Mouse (Mus musculus) lung, postnatal 36 days (tissue): ENCODE data around the gene Chst8.

Source experiments
- DNase-seq: peaks from one replicate; pipeline ENCODE4 v3.0.0; 2022; ENCODE audit warnings: mixed read lengths

Chst8 gene

DNA sequence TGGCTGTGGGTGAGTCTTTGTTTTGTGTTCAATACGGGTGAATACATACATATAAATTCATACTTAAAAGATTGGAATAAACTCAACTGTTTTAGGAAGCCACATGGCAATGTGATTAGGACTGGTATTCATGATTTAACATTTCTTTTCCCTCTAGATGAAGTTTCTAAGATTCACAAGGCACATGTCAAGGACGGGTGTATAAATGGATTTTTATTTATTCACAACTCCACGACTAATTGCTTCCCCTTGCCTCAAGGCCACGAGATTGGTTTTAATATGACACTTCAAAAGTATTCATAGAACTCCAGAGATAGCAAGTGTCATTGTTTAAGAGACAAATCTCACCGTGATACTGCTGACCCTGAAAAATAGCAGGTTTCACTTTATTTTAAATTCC is 155.9 kb downstream of the Chst8 start, which contains the start of gene Kctd15:
Kctd15 (minus strand) TSS at position 101 of the 400 bp plus-strand sequence.
- DNase-seq, result no peak

DNA sequence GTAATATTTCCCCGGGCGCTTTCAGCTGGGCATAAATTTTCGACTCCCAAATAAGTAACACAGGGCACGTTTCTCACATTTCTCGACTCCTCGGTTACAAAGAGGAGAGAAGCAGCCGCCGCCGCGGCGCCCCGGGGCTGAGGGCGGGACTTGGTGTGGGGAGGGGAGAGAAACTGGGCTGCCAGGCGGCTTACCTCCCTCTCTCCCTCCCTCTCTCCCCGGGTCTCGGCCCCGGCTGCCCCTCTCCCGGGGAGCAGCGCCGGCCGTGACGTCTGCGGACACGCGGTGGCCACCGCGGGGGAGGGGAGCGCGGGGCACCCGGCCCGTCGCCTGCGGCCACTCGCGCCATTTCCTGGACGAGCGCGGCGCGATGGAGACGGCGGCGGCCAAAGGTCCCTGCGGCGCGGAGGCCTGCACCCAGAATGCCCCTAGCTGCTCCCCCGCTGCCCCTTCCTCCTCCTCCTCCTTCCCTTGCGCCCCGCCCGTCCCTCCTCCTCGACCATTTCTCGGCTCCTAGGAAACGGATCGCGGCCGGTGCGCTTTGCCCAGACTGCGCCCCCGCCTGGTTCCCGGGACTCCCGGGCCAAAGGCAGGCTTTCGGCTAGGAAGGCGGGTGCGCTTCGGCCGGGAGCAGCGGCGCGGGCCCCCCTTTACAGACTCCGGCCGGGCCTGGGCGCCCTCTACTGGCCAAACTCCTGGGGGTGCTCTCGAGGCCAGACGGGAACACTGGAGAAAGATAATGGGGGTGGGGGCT is 157.2 kb downstream of the Chst8 start:
- peak; percentile 91 for DNase-seq

- peak; percentile 14 for DNase-seq
Observed at GRCm38 (mm10) chr7:34654441-34655085, 157.9 kb downstream of the Chst8 start.

- peak; percentile 10 for DNase-seq
Observed at GRCm38 (mm10) chr7:34653731-34654440, 158.6 kb downstream of the Chst8 start.

DNA sequence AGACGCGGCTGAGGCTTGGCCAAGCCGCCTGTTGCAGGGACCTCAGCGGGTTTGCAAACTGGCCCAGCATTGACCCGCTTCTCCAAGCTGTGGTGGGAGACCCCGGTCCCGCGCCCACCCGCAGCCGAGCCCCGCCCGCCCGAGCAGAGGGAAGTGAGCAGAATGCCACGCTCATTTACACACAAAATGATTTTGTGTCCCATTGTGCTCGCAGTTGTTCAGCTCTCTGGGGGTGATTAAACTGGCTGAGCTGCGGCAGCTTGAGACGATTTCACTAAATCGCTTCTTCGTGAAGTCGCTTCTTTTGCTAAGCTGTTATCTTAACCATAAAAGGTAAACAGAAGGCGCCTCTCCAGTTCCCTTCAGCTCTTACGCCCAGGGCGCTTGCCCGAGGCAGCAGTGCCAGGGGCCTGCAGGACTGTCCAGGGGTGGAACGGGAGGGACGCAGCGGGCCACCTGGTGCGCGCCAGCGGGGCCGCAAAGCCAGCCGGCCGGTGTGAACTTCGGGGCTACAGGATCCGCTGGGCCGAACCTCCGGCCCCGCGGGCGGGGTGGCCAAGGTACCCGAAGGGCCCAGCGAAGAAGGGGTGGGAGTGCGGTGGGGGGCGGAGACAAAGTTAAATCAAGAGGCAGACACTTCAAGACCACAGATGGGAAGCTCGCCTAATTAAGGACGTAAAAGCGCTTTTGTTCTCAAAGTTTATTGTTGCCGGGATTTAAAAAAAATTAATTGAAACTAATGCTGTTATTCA is 159.6 kb downstream of the Chst8 start:
- peak; percentile 17 for DNase-seq

DNA sequence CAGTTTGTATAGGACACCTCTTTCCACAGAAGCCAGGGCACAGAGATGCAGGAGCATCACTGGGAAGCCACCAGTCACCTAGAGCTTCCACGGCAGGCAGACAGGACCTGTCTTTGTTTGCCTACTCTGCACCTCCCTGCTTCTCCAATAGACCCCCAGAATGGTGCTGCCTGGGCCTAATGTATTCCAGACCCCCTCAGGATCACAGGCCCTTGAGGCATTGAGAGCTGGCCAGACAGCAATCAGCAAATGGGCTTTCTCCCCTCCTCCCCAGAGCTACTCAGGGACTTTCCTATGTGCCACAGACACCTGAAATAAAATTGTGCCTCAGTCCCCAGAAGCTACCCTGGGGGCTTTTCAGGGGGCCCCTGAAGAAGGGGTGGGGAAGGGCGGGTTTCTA is 161.1 kb downstream of the Chst8 start:
- no peak for DNase-seq

DNA sequence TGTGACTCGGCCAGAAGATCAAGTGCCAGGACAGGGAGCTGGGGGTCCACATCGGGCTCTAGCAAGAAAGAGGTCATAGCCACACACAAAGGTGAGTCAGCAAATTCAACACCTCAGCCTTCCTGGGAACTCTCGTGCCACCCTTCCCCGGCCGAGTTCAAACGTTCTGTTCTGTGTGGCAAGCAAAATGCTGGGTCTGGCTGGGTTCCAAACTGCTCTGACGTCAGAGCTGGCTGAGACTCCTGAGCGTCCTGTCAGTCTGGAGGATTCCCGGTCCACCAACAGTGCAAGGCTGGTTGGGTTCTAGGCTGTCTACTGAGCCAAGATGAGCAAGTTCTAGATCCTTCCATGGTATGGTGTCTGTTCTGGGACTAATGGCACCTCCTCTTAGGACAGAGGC is 165.5 kb downstream of the Chst8 start:
- DNase-seq, result peak; percentile 74

DNA sequence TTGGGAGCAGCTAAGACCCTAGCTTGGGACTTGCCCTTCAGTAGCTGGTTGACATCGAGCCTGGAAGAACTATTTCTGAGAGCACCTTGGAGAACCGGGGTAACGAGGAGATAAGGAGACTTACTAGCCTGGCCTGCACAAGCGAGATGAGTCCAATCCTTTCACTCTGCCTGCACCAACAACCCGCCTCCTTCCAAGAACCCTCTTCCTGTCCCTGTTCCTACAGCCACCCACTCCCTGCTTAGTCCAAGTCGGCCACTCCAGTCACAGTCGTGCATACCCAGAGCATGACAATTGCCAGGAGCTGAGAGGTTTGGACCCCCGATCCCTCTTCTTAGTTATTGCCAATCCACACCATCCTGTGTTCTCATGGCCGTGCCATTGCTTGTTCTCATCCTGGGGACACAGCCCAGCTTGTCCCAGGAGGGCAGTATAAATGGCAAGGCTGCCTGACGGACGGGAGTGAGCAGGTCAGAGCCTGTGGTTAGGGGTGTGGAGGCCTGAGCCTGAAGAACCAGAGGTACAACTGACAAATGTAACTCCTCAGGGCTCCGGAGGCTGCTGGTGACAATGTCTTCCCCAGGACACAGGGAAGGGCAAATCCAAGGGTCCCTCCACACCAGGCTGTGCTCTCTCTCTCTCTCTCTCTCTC is 166.2 kb downstream of the Chst8 start:
- DNase-seq, result no peak

DNA sequence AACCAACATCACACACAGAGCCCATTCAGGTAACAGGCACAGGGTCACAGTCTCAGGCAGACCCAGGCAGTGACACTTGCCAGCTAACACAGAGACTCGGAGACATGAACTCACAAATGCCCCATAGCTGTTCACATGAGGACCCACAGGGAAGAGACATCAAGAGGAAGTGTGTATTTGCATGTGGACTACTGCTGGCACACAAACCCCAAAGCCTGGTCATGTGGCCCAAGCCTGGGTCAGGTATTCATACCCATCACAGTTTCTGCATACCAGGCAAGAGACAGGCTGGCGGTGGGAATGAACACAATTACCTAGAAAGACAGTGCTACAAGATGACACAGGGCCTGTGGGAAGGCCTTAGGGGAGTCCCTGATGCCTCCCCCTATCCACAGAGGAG is 166.9 kb downstream of the Chst8 start:
- no peak for DNase-seq

DNA sequence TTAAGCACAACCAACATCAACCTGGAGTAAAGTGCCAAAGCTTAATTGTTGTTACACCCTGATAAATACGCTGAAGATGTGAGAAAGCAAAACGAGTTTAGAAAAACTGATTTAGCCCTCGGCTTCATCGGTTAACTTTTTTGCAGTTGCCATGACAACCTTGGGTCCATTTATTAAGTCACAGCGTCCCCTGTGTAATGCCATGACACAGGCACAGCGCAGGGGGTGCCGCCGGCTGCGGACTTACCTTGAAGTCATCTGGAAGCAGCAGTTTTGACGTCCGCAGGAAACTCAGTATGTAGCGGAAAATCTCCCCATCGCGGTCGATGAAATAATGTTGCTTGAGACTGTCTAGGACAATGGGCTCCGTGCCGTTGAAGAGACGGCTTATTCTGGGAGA is 167.9 kb downstream of the Chst8 start:
- DNase-seq, result no peak

DNA sequence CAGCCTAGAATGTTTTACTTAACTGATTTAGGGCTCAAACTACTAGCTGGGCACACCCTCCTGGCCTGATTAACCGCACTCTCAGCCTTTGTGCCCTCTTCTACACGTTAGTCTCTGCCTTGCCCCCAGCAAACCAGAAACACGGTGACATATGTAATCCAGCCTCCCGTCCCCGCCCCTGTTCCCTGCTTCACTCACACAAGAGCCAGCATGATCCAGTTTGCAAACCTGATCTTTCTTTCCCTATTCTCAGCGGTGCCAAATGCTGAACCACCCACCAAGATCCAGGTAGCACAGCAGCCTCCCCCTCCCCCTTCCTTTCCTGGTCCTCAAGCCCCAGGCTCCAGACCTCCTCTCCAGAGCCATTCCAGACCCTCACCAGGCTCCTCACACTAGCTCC is 169.2 kb downstream of the Chst8 start:
- no peak for DNase-seq

DNA sequence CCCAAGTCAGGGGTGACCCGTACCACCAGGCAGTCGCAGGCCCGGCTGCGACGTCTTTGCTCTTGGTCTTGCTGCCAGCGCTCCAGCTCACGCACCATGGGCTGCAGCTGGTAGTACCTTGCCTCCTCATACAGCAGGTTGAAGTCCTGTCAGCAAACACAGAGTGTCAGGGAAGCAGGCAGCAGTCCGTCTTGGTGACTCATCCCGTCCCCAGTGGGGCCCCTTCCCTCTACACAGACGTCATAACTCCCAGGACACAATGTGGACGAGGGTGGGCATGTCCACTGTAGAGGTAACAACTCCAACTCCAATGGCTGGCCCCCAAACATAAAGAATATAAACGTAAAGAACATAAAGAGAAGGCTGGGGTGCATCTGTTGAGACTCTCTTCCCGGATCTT is 170.5 kb downstream of the Chst8 start:
- DNase-seq, result no peak

- no peak for DNase-seq
Observed at GRCm38 (mm10) chr7:34639798-34640197, 172.7 kb downstream of the Chst8 start.

DNA sequence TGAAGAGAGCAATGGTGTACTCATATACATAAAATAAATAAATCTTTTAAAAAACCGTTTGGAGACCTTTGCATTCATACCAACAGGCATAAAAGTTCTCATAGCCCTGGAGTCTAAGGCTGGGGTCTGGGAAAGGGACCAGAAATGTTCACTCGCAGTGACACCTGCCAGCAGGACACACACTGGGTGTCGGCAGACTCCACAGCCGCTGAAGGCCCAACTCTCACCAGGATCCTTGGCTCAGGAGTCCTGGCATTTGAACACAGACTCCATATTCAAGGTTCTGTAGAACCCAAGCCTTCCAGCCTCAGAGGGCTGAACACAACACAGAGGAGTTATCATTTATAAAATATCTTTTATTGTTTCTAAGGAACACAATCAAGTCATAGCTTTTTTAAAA is 175.8 kb downstream of the Chst8 start:
- no peak for DNase-seq

DNA sequence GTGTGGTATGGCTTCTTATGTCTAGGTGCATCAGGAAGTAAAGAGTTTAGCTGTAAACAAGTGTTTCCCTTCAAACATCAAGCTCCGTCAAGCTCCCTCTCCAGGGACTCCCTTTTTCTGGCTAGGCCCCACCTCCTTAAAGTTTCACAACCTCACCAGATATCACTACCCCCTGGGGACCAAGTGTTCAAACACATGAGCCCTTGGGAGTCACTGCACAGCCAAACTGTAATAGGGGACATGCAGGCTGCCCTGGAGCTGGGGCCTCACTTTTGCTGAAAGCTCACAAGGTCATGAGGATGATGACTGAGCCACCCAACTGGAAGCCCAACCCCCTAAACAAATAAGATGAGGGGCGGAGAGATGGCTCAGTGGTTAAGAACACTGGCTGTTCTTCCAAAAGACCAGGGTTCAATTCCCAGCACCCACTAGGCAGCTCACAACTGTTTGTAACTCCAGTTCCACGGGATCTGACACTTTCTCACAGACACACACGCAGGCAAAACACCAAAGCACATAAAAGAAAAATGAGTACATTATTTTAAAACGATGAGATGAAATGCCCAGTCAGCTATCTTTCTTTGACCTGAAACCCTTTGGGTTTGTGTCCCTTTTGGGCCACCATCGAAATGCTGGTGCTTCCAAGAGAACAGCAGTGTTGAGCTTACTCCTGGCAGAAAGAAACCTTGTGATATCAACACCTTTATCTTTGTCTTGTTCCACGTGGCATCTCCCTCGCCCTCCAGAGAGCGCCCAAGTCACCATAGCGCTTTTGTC is 179.4 kb downstream of the Chst8 start:
- DNase-seq, result no peak

DNA sequence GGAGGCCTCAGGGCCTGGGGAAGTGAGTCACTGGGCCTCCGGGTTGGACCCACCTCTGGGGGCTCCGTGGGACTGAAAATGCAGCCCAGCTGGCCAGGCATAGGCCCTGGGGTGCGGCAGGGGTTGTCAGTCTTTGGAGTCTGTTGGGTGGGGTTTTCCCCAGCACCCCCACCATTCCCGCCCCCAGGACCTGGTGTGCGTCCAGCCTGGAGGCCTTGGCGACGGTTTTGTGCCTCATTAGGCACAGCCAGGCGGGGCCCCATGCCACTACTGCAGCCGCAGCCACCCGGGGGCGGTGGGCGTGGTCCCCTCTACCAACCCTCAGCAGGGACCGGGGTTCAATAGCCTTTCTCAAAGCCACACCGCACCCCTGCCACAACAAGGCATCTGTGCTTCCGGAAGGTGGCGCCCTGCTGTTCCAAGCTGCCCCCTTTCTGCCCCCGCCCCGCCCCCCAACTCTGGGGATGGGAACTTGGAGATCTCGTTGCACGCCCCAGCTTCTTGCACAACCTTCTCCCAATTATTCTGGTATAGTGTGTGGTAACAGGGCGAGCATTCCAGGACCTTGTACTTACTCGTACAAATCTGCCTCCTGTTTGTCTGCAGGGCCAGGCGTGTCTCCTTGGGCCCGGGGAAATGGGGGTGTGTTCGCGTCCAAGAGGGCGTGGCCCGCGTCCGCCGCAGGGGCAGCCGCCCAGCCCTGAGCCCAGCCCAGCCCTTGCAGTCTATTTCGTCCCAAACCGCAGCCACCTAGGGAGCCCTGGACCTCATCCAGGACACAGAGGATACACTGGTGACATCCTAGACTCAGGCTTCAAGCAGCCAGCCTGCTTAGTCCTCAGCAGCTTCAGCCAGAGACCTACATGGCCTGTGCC is 182.1 kb downstream of the Chst8 start:
- peak; percentile 85 for DNase-seq

DNA sequence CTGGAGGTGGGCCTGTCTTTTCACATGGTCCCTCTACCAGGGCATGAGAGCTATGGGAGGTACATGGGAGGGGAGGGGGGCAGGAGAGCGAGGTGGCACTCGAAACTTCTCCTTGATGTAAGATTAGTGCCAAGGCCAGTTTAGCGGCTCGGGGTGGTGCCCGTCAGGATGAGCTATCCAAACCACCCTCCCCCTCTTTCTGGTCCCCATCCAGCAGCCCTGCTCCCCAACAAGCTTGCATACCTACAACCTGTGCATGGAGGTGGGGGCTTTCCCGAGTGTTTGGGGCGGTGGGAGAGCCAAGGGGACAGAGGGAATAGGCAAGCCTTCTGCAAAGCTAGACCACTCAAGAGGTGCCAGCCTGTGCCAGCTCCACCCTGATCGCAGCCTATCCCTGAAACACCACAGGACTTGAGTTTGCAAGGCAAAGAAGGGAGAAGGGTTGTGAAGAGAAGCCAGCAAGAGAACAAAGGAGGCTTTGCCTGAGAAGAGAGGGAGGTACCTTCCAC is 182.8 kb downstream of the Chst8 start:
- no peak for DNase-seq
